Mouse (Mus musculus): ENCODE measurements around the gene G6pc3. TPM values are rescaled to one million over a fixed set of nuclear protein-coding genes. Genes with fewer than 3 reads are reported as not detected.

G6pc3 gene
- polyA plus RNA-seq, 1 experiment from 2014 or later, result 8.8 TPM

DNA sequence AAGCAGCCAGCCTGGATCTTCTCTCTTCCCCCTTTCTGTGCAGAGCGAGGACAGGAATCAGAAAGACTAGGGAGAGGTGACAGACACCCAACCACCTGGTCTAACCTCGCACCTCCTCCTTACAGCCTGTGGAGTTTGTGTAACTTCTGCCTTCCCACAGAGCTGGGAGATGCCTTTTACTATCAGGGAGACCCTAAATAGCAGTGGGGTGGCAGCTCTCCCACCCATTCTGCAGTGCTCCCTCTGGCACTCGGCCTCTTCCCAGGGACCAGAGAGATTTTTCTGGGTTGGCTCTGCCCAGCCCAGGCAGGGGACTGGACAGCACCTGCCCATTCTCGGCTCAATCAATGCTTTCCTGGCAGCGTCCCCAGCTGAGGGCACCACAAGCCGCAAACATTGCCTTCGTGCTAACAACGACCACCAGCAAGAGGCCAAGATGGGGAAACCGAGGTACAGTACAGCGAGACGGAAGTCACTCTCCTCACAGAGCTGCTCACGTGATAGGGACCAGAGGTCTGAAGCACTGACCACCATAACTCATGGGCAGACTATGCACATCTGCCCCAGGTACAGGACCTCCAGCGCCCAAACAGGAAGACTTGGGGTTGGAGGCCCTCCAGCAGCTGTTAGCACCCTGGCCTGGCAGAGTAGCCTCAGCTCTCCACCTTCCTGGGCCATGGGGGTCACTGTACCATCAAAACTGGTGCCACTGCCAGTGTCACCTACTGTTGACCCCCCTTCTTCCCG, 30.0 kb downstream of the G6pc3 start:
- Histone ChIP-seq H3K27me3 (peaks cover 18% of the 10 kb centered on the region), H3K9ac (peak overlapping the region; percentile 57; the same call in 1 of the 2 replicates), H3K9me3 (replicated peaks) (no peaks in the 10 kb centered on the region), H3K4me1 (replicated peaks) (peaks cover 85% of the 10 kb centered on the region), H3K27ac (replicated peaks) (peak overlapping the region; percentile 70), H3K4me3 (replicated peaks) (peak overlapping the region; percentile 53), H3K4me2 (peak overlapping the region; percentile 71), H3K36me3 (replicated peaks) (no peaks in the 10 kb centered on the region)
- 40% methylated on average over 14 of the region's 14 CpGs for WGBS (ENCODE audit: insufficient replicate concordance)
- no peak for ATAC-seq (ENCODE audit: insufficient read depth)

- Histone ChIP-seq H3K27me3 (peaks cover 23% of the 10 kb centered on the region), H3K4me3 (replicated peaks) (no peak overlapping the region), H3K4me1 (replicated peaks) (peaks cover 85% of the 10 kb centered on the region), H3K36me3 (replicated peaks) (no peaks in the 10 kb centered on the region), H3K9ac (no peak overlapping the region), H3K27ac (replicated peaks) (no peak overlapping the region), H3K4me2 (no peak overlapping the region), H3K9me3 (replicated peaks) (no peaks in the 10 kb centered on the region)
- WGBS (ENCODE audit: insufficient replicate concordance), result 36% methylated on average over 4 of the region's 4 CpGs
- no peak for ATAC-seq (ENCODE audit: insufficient read depth)
Measured at GRCm38 (mm10) chr11:102219994-102220346, 30.6 kb downstream of the G6pc3 start.

DNA sequence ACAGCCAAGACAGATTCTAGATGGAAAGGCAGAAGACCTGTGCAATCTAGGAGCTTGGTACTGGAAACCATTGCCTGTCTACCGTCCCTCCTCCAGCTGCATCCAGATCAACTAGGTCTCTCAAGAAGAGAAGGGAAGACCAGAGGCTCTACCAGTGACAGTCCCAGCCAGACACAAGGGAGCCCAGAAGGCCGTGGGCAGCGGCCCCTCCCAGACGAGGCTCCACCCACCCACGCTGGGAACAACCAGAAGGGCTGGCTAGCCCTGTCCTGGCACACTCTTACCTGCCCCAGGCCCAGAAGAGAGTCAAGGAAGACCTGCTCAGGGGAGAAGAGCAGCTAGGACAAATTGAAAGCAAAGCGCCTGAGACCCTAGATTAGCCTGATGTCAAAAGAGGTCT, 31.0 kb downstream of the G6pc3 start:
- no peak overlapping the region for H3K9ac ChIP-seq
- H3K4me3 ChIP-seq (replicated peaks), result no peak overlapping the region
- peaks cover 28% of the 10 kb centered on the region for H3K27me3 ChIP-seq
- H3K4me2 ChIP-seq, result no peak overlapping the region
- H3K27ac ChIP-seq (replicated peaks), result no peak overlapping the region
- H3K4me1 ChIP-seq (replicated peaks), result peaks cover 82% of the 10 kb centered on the region
- no peaks in the 10 kb centered on the region for H3K9me3 ChIP-seq (replicated peaks)
- H3K36me3 ChIP-seq (replicated peaks), result no peaks in the 10 kb centered on the region
- WGBS (ENCODE audit: insufficient replicate concordance), result 25% methylated on average over 6 of the region's 6 CpGs
- no peak for ATAC-seq (ENCODE audit: insufficient read depth)

DNA sequence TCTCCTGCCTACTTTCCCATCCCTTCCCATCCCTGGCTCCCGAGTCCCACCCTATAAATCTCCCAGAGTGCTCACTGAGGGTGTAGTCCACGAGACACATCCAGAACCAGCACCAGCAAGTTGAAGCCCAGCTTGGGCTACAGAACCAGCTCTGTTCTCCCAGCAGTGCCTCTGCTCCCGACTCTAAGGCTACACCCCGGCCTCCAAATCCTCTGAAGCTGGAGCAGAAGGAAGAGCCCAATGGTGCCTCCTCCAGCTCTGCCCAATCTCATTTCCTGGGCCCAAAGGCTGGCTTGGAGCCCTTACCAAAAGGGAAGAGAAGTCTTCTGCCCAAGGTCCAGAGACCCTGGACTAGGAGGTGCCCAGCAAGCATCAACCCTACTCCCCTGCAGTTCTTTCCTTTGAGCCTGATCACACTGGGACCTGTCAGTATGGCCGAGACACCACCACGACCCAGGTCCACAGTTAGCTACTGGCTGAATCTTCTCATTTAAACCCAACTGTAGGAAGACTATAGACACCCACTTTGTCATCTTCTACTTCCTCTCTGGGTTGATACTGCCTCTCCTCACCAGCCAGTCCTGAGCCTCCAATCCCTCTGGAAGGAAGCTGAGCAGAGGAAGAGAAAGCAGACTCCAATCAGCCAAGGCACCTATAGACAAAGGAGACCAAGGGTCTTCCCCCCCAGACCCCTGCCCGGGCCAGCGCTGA, 32.0 kb downstream of the G6pc3 start:
- H3K27me3 ChIP-seq, result peaks cover 38% of the 10 kb centered on the region
- H3K27ac ChIP-seq (replicated peaks), result no peak overlapping the region
- H3K4me2 ChIP-seq, result no peak overlapping the region
- H3K4me3 ChIP-seq (replicated peaks), result no peak overlapping the region
- ATAC-seq (ENCODE audit: insufficient read depth), result no peak
- H3K9me3 ChIP-seq (replicated peaks), result no peaks in the 10 kb centered on the region
- H3K36me3 ChIP-seq (replicated peaks), result no peaks in the 10 kb centered on the region
- WGBS (ENCODE audit: insufficient replicate concordance), result 51% methylated on average over 8 of the region's 8 CpGs
- H3K4me1 ChIP-seq (replicated peaks), result peaks cover 74% of the 10 kb centered on the region
- H3K9ac ChIP-seq, result no peak overlapping the region

DNA sequence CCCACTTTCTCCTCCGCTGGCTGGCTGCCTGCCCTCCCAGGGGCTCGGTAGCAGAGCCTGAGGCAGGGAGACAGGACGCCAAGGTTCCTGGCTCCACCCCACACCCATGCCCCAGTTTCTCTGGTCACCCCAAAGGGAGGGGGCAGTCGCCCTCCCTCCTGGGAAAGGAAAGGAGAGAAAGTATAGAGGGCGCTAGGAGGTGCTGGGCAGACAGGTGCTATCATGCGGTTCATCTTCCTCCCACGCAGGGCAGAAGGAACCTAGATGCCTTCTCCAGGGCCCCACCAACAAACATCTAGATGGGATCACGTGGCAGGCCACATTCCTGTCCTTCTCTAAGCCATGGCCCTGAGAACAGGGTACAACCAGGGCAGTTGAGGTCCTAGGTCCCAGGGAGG, 32.5 kb downstream of the G6pc3 start:
- WGBS (ENCODE audit: insufficient replicate concordance), result 43% methylated on average over 8 of the region's 8 CpGs
- Histone ChIP-seq H3K36me3 (replicated peaks) (no peaks in the 10 kb centered on the region), H3K4me2 (no peak overlapping the region), H3K4me1 (replicated peaks) (peaks cover 70% of the 10 kb centered on the region), H3K4me3 (replicated peaks) (no peak overlapping the region), H3K27ac (replicated peaks) (no peak overlapping the region), H3K27me3 (peaks cover 43% of the 10 kb centered on the region), H3K9ac (no peak overlapping the region), H3K9me3 (replicated peaks) (no peaks in the 10 kb centered on the region)
- ATAC-seq (ENCODE audit: insufficient read depth), result no peak

GRCm38 (mm10) chr11:102223166-102223565, 33.7 kb downstream of the G6pc3 start:
- Histone ChIP-seq H3K9me3 (replicated peaks) (no peaks in the 10 kb centered on the region), H3K4me2 (no peak overlapping the region), H3K27me3 (peaks cover 55% of the 10 kb centered on the region), H3K4me1 (replicated peaks) (peaks cover 62% of the 10 kb centered on the region), H3K27ac (replicated peaks) (no peak overlapping the region), H3K9ac (no peak overlapping the region), H3K4me3 (replicated peaks) (no peak overlapping the region), H3K36me3 (replicated peaks) (no peaks in the 10 kb centered on the region)
- no peak for ATAC-seq (ENCODE audit: insufficient read depth)
- WGBS (ENCODE audit: insufficient replicate concordance), result 20% methylated on average over 6 of the region's 6 CpGs

GRCm38 (mm10) chr11:102224686-102225085, 35.3 kb downstream of the G6pc3 start:
- no peak overlapping the region for H3K4me3 ChIP-seq (replicated peaks)
- no peak overlapping the region for H3K9ac ChIP-seq
- peaks cover 62% of the 10 kb centered on the region for H3K4me1 ChIP-seq (replicated peaks)
- H3K27me3 ChIP-seq, result peaks cover 70% of the 10 kb centered on the region
- peak overlapping the region; percentile 53 for H3K4me2 ChIP-seq
- H3K36me3 ChIP-seq (replicated peaks), result no peaks in the 10 kb centered on the region
- 16% methylated on average over 22 of the region's 22 CpGs for WGBS (ENCODE audit: insufficient replicate concordance)
- no peaks in the 10 kb centered on the region for H3K9me3 ChIP-seq (replicated peaks)
- H3K27ac ChIP-seq (replicated peaks), result no peak overlapping the region
- ATAC-seq (ENCODE audit: insufficient read depth), result no peak

GRCm38 (mm10) chr11:102225221-102225620, 35.8 kb downstream of the G6pc3 start:
- no peaks in the 10 kb centered on the region for H3K36me3 ChIP-seq (replicated peaks)
- H3K4me2 ChIP-seq, result peak overlapping the region; percentile 53; the same call in 1 of the 2 replicates
- no peak overlapping the region for H3K27ac ChIP-seq (replicated peaks)
- H3K9me3 ChIP-seq (replicated peaks), result no peaks in the 10 kb centered on the region
- H3K27me3 ChIP-seq, result peaks cover 72% of the 10 kb centered on the region
- no peak overlapping the region for H3K4me3 ChIP-seq (replicated peaks)
- H3K4me1 ChIP-seq (replicated peaks), result peaks cover 60% of the 10 kb centered on the region
- WGBS (ENCODE audit: insufficient replicate concordance), result 53% methylated on average over 5 of the region's 5 CpGs
- ATAC-seq (ENCODE audit: insufficient read depth), result no peak
- H3K9ac ChIP-seq, result no peak overlapping the region

- no peak overlapping the region for H3K9ac ChIP-seq
- no peak for ATAC-seq (ENCODE audit: insufficient read depth)
- no peak overlapping the region for H3K4me3 ChIP-seq (replicated peaks)
- peaks cover 59% of the 10 kb centered on the region for H3K4me1 ChIP-seq (replicated peaks)
- H3K27ac ChIP-seq (replicated peaks), result no peak overlapping the region
- H3K27me3 ChIP-seq, result peaks cover 72% of the 10 kb centered on the region
- 66% methylated on average over 12 of the region's 12 CpGs for WGBS (ENCODE audit: insufficient replicate concordance)
- H3K36me3 ChIP-seq (replicated peaks), result no peaks in the 10 kb centered on the region
- no peak overlapping the region for H3K4me2 ChIP-seq
- H3K9me3 ChIP-seq (replicated peaks), result no peaks in the 10 kb centered on the region
Measured at GRCm38 (mm10) chr11:102226067-102226978, 36.9 kb downstream of the G6pc3 start.

- no peak for ATAC-seq (ENCODE audit: insufficient read depth)
- Histone ChIP-seq H3K9me3 (replicated peaks) (no peaks in the 10 kb centered on the region), H3K27ac (replicated peaks) (no peak overlapping the region), H3K4me1 (replicated peaks) (peaks cover 50% of the 10 kb centered on the region), H3K9ac (no peak overlapping the region), H3K27me3 (peaks cover 70% of the 10 kb centered on the region), H3K4me2 (peak overlapping the region; percentile 96), H3K36me3 (replicated peaks) (no peaks in the 10 kb centered on the region), H3K4me3 (replicated peaks) (no peak overlapping the region; the same call in 1 of the 2 replicates)
- 47% methylated on average over 12 of the region's 12 CpGs for WGBS (ENCODE audit: insufficient replicate concordance)
Measured at GRCm38 (mm10) chr11:102227270-102228190, 38.1 kb downstream of the G6pc3 start.
